Mouse (Mus musculus) adrenal gland, postnatal 25 days (tissue): ENCODE measurements around the gene Nampt. TPM values are rescaled to one million over a fixed set of nuclear protein-coding genes. Genes with fewer than 3 reads are reported as not detected.

Experiments
- DNase-seq: peaks from one replicate; pipeline ENCODE4 v3.0.0; 2021; ENCODE audit warnings: mixed read lengths
- total RNA-seq: library from RNA; stranded (reverse); gene quantifications from 2 replicates; pipeline ENCODE4 v1.2.3, GENCODE M21; 2021

The Nampt gene
- total RNA-seq, 1 experiment from 2014 or later, result 98.7 TPM

GRCm38 (mm10) chr12:32901005-32901404, 81.7 kb downstream of the Nampt start:
- no peak for DNase-seq

Other genes starting within 250 kb of the Nampt start
- 101 and 114 TPM in 2 replicates for gene Sypl, start 134.3 kb downstream of the Nampt start, total RNA-seq